Mouse (Mus musculus): ENCODE measurements at regions not wholly inside any gene's neighbourhood (a gene's known extent, or its start where the extent isn't known, plus 50 kb on each side); places are given as distances from the start of the nearest gene placed in this dataset.

GRCm38 (mm10) chr4:106225184-106225862 is 90.7 kb upstream of the Usp24 start:
- TF ChIP-seq EP300 (IDR thresholded peaks at IDR 0.05; ENCODE audit: low read depth in 1 of 2, low read length in 2 of 2) (peak in 1 of 2 experiments; percentile 41; a peak in 1 of 4 replicates), CTCF (IDR thresholded peaks at IDR 0.05 in 2 of 3, conservative IDR thresholded peaks at IDR 0.05 in 1 of 3; ENCODE audit: control insufficient read depth in 1 of 3, insufficient read depth in 1 of 3, low read depth in 2 of 3, low read length in 3 of 3, poor library complexity in 1 of 3, severe bottlenecking in 1 of 3) (peak; percentile 71 to 81 (median 72))
